Mouse (Mus musculus) myocyte (in vitro differentiated cells): ENCODE measurements around the gene Tceal9. TPM values are rescaled to one million over a fixed set of nuclear protein-coding genes. Genes with fewer than 3 reads are reported as not detected.

ENCODE experiments used
- H3K27me3 ChIP-seq: one replicate; pipeline ENCODE4 v1.6.1; 2011; ENCODE audit not compliant: control insufficient read depth, insufficient read depth, insufficient read length
- H3K36me3 ChIP-seq: one replicate; pipeline ENCODE4 v1.6.1; 2011; ENCODE audit not compliant: control insufficient read depth, insufficient read depth
- H3K4me2 ChIP-seq: one replicate; pipeline ENCODE4 v1.6.1; 2011; ENCODE audit warnings: low read depth, control low read depth
- H3K4me3 ChIP-seq: one replicate; pipeline ENCODE4 v1.5.1; 2011; ENCODE audit warnings: mild to moderate bottlenecking, control low read depth, moderate library complexity
- H3K79me2 ChIP-seq: one replicate; pipeline ENCODE4 v1.6.1; 2011; ENCODE audit not compliant: control insufficient read depth, insufficient read depth
- H3ac ChIP-seq: one replicate; pipeline ENCODE4 v1.6.1; 2011; ENCODE audit not compliant: control insufficient read depth, insufficient read length
- CEBPB ChIP-seq: IDR thresholded peaks from 2 replicates; pipeline ENCODE4 v1.6.1; 2011; ENCODE audit warnings: mild to moderate bottlenecking, moderate library complexity; ENCODE audit not compliant: poor library complexity, insufficient read depth, severe bottlenecking
- MYOD1 ChIP-seq, 3 experiments: IDR thresholded peaks; one replicate each; pipeline ENCODE4 v1.6.1; 2011; ENCODE audit warnings: control low read depth in 2 of 3, low read depth in 2 of 3, mild to moderate bottlenecking in 2 of 3, moderate library complexity in 1 of 3; ENCODE audit not compliant: insufficient read length in 2 of 3, control insufficient read depth in 1 of 3
- MYOG ChIP-seq, 3 experiments: IDR thresholded peaks; one replicate each; pipeline ENCODE4 v1.6.1; 2011; ENCODE audit warnings: control low read depth in 2 of 3, low read depth in 2 of 3, mild to moderate bottlenecking in 2 of 3; ENCODE audit not compliant: insufficient read length in 2 of 3, control insufficient read depth in 1 of 3, insufficient read depth in 1 of 3
- POLR2A ChIP-seq: IDR thresholded peaks from one replicate; pipeline ENCODE4 v1.6.1; 2011; ENCODE audit warnings: low read depth, mild to moderate bottlenecking, control low read depth, moderate library complexity; ENCODE audit not compliant: insufficient read length
- POLR2AphosphoS2 ChIP-seq: IDR thresholded peaks from one replicate; pipeline ENCODE4 v1.6.1; 2011; ENCODE audit warnings: low read depth, control low read depth; ENCODE audit not compliant: insufficient read length
- REST ChIP-seq: IDR thresholded peaks from one replicate; pipeline ENCODE4 v1.6.1; 2011; ENCODE audit warnings: mild to moderate bottlenecking, control low read depth, moderate library complexity; ENCODE audit not compliant: insufficient read depth, insufficient read length
- SRF ChIP-seq: IDR thresholded peaks from one replicate; pipeline ENCODE4 v1.6.1; 2011; ENCODE audit warnings: low read depth; ENCODE audit not compliant: control insufficient read depth, insufficient read length
- TCF12 ChIP-seq: IDR thresholded peaks from one replicate; pipeline ENCODE4 v1.6.1; 2011; ENCODE audit warnings: mild to moderate bottlenecking, control low read depth; ENCODE audit not compliant: poor library complexity, insufficient read depth, severe bottlenecking
- TCF3 ChIP-seq: IDR thresholded peaks from one replicate; pipeline ENCODE4 v1.6.1; 2011; ENCODE audit warnings: low read depth, control low read depth; ENCODE audit not compliant: insufficient read length
- USF1 ChIP-seq: IDR thresholded peaks from one replicate; pipeline ENCODE4 v1.6.1; 2011; ENCODE audit warnings: low read depth, mild to moderate bottlenecking, control low read depth, moderate library complexity
- polyA plus RNA-seq: library from polyadenylated mRNA; unstranded; fragments of >200 nt; fragmentation: generic; extraction: Trizol; gene quantifications from one replicate; pipeline ENCODE4 v1.2.1, GENCODE M21; 2012; ENCODE audit warnings: missing spikeins

Gene Tceal9
- polyA plus RNA-seq, 1 experiment: 98.5 TPM

GRCm38 (mm10) chrX:136290817-136291281, 46.0 kb downstream of the Tceal9 start:
- Histone ChIP-seq H3K4me2 (no peak overlapping the region), H3K36me3 (no peaks in the 10 kb centered on the region), H3K4me3 (no peak overlapping the region)

More at GRCm38 (mm10) chrX:136290817-136291281, 46.0 kb downstream of the Tceal9 start:
- Histone ChIP-seq H3K27me3 (no peaks in the 10 kb centered on the region), H3K79me2 (no peaks in the 10 kb centered on the region), H3ac (no peak overlapping the region)
- TF ChIP-seq POLR2A (no peak), MYOD1 (IDR thresholded peaks at IDR 0.05; ENCODE audit: control insufficient read depth in 1 of 3, insufficient read length in 2 of 3, low read depth in 2 of 3) (no peak), POLR2AphosphoS2 (no peak), REST (no peak), CEBPB (no peak), USF1 (no peak), TCF12 (no peak), MYOG (IDR thresholded peaks at IDR 0.05; ENCODE audit: control insufficient read depth in 1 of 3, insufficient read depth in 1 of 3, insufficient read length in 2 of 3, low read depth in 2 of 3) (no peak), SRF (no peak), TCF3 (no peak)

Other genes starting within 250 kb of the Tceal9 start
- not detected for gene Arxes1, start 211.7 kb upstream of the Tceal9 start, polyA plus RNA-seq
- gene Bex2, start 176.8 kb upstream of the Tceal9 start, polyA plus RNA-seq: 2.9 TPM
- gene Nxf3, start 159.8 kb upstream of the Tceal9 start, polyA plus RNA-seq: 23.8 TPM
- not detected for gene Bex4, start 106.1 kb upstream of the Tceal9 start, polyA plus RNA-seq
- gene Tceal8, start 72.7 kb upstream of the Tceal9 start, polyA plus RNA-seq: 47.7 TPM
- gene Tceal5, start 41.2 kb upstream of the Tceal9 start, polyA plus RNA-seq: 17.5 TPM
- 15.4 TPM for gene Tceal7, start 30.3 kb upstream of the Tceal9 start, polyA plus RNA-seq
- 12.6 TPM for gene Bex1, start 29.6 kb upstream of the Tceal9 start, polyA plus RNA-seq
- gene Bex3, start 25.2 kb downstream of the Tceal9 start, polyA plus RNA-seq: 197 TPM